Mouse (Mus musculus) T-helper 2 cell (primary cell): Measurements from ENCODE around the gene Cbarp.
"Not testable (repeated sequence)": the region's sequence is repeated elsewhere in the genome, so short reads cannot be mapped to it uniquely, and the experiment has no call there.

ENCODE experiments used
- in situ Hi-C: fragments of 300-600 bp; cut with MboI, MseI; formaldehyde crosslinking; loops from one replicate; pipeline ENCODE4 v1.15.1; 2025; ENCODE audit warnings: high pct_unique_total_duplicates

Cbarp gene

DNA sequence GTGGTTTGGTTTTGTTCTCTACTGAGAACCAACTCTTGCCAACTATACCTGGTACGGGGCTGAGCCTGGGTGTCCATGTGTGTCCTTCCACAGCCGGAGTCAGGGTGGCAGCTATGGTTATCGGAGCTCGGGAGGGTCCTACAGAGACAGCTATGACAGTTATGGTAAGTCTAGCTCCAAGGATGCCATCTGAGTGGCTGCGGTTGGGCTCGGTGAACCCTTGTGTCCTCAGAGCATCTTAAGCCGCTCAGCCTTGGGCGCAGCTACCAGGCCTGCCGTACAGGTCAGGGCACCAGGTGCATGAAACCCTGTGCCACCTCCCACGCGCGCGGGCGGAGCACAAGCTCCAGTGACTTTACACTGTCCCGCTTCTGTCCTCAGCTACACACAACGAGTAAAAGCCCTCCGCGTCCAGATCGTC is 30.0 kb upstream of the Cbarp start:
- in situ Hi-C loops = no loop called here

DNA sequence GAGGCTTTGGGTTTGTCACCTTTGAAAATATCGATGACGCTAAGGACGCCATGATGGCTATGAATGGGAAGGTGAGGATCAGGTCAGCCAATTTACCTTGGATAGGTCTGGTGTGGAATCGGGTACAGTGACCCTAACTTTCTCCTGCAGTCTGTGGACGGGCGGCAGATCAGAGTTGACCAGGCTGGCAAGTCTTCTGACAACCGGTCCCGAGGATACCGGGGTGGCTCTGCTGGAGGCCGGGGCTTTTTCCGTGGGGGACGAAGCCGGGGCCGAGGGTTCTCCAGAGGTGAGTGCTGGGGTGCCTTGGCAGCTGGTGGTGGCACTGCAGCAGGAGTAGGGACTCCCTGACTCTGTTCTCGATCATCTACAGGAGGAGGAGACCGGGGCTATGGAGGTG is 29.4 kb upstream of the Cbarp start:
- in situ Hi-C loops = no loop called here

DNA sequence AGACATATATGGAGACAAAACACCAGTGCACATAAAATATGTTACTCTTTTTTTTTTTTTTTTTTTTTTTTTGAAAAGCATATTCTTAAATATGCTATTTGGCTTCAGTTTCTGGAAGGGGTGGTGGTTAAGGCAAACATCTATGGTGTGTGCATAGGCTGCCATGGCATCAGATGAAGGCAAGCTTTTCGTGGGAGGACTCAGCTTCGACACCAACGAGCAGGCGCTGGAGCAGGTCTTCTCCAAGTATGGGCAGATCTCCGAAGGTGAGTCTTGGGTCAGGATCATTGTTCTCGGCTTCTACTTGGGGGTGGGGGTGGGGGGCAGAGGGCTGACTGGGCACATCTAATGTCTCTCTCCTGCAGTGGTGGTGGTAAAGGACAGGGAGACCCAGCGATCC is 29.0 kb upstream of the Cbarp start:
- in situ Hi-C loops = no loop called here

GRCm38 (mm10) chr10:80169070-80169469 is 28.4 kb upstream of the Cbarp start:
- in situ Hi-C loops = no loop called here

DNA sequence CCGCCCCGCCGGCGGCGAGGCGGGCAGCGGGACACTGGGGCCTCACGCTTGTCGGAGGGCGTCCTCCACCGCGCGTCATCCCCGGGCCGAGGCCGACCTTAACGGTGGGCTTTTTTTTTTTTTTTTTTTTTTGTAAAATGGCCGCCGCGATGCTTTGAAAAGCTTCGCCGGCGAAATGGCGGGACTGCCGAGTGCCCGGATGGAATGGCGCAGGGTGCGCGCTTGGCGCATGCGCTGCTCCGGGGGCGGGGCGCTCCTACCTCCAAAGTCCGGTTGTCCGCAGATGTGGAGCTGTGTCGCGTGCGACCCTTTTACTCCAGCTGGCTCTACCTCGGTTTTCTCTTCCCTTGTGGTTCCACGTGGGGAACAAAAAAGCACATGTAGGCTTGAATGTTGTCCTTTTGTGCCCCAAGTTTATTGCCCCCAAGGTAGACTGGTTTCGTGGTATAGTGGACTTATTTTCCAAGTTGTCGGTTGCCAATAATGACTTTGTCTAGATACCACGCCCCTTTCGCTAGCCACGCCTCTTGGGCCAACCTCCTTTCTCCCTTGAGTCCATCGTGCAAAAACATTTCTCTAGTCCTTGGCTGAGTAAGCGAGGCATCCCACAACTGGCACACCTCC is 27.5 kb upstream of the Cbarp start:
- in situ Hi-C loops = no loop called here

DNA sequence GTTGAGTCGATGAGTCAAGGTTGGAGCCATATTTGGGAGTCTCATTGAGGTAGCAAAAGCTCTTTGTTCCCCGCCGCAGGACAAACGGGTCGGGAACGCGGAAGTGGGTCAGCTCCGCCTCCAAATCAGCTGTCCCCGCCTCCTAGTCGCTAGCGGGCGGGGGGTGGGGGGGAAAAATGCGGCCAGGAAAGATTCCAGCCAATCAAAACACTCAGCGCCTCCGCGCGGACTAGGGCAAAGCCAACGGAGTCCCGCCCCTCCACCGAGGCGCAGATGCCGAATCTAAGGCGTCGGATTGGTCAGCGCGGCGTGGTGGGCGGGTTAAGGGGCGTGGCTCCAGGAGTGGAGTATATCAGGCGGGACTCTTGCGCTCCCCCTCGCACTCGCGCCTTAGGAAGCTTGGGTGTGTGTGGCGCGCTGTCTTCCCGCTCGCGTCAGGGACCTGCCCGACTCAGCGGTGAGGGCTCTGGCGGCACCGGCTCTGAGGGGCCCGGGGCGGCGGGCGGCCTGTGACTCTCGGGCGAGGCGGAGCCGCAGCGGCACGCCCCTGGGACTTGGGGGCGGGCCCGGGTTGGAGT is 26.9 kb upstream of the Cbarp start:
- in situ Hi-C loops = no loop called here

DNA sequence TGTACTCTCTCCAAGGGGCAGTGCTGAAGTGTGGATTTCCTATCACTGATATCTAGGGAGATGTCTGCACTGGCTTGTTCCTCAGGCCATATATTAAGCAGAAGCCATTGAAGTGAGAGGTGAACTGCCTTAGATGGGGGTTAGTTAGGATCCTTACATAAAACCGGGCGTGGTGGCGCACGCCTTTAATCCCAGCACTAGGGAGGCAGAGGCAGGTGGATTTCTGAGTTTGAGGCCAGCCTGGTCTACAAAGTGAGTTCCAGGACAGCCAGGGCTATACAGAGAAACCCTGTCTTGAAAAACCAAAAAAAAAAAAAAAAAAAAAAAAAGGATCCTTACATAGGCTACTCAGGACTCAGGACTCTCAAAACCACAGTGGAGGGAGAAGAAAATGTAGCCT is 25.5 kb upstream of the Cbarp start:
- in situ Hi-C loops = not testable (repeated sequence)

GRCm38 (mm10) chr10:80165392-80166128 is 24.9 kb upstream of the Cbarp start, which contains the start of gene Cirbp:
TSS of gene Cirbp (plus strand) at chr10:80165985.
- in situ Hi-C loops = no loop called here

- in situ Hi-C loops = no loop called here
These were observed 24.3 kb upstream of the Cbarp start for GRCm38 (mm10) chr10:80164998-80165344.

DNA sequence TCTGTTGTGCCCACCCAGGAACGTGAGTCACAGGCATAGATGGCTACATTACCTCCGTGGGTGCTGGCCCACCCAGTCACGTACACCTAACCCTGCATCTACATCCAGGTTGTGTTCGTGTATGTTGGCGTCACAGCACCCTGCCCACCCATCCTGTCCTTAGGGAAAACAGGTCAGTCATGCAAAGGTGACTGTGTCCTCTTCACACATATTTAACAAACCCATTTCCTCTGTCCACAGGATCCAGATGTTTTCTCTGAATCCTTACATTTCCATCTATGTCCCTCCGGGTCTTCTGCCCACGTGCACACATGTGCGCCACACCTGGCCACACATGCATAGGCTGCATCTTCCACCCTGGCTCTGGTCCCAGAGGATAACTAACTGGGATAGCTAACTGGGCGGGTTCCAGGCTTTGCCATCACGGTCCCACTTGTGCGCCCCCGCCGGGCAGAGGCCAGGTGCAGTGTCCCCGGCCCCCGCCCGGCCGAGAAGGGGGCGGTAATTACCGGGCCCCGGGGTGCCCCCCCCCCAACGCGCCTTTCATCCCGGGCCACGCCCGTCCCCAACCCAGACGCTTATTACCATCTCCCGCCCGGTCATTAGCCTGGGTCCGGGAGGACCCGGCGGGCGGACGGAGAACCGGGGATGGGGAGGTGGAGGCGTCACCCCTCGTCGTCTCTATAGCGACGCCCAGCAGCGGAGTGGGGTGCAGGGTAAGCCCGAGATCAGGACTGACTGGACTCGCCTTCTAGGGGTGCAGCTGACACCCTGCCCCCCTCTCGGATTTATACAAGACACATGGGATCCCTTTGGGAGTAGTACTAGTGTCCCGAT is 23.7 kb upstream of the Cbarp start:
- in situ Hi-C loops = no loop called here

DNA sequence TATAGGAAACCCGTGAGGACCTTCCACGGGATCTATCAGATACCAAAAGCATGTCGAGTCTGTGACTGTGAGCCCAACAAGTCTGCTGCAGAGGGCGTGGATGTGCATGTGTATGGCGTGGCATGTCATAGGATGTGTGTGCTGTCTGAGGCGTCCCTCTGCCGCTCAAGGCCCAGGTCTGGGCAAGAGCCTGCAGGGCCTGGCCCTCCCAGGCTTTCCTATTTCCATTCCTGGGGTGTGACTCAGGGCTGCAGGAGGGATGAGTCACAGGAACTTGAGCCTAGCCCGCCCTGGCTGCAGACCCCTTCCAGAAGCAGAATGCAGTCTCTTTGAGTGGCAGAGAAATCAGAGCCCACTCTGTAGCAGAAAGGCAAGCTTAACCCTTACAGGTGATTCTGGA is 23.1 kb upstream of the Cbarp start:
- in situ Hi-C loops = no loop called here

DNA sequence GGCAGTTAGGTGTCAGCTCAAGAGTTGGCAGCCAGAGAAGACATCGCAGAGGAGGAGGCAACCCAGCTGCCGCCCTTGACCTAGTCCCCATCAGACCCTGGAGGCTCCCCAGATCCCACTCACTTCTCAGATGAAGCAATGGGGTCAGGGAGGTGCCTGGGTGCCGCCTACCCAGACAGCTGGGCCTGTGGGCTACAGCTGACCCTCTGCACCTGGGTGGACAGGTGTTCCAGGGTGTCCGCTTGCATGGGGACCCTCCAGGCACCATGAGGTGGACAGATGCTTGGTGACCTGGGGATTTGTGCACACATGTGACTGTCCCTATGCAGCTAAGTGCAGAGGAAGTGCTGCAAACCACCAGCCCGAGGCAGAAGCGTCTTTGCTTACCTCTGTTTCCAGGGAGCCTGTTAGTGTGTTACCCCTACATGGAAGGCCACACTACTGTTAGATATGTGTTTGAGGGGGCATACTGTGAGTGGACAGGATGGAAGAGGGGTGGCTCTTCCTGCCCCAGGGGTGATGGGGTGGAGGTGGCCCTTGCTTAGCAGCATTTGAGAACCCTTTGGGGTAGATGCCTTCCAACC is 22.2 kb upstream of the Cbarp start:
- in situ Hi-C loops = no loop called here

DNA sequence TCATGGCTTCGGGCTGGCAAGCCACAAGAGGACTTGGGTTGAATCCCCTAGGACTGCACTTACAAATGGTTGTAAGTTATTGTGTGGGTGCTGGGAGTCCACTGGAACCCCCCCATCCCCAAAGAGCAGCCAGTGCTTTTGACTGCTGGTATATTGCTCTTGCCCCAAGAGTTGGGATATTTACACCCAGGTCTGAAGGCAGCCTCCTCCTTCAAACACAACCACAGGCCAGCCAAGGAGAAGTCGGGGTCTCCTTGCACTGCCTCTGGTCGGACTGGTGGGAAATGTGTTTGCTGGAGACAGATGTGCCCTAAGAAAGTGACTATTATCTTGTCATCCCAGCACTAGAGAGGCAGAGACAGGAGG is 21.6 kb upstream of the Cbarp start:
- in situ Hi-C loops = no loop called here

GRCm38 (mm10) chr10:80161522-80162242 is 21.0 kb upstream of the Cbarp start:
- in situ Hi-C loops = no loop called here

DNA sequence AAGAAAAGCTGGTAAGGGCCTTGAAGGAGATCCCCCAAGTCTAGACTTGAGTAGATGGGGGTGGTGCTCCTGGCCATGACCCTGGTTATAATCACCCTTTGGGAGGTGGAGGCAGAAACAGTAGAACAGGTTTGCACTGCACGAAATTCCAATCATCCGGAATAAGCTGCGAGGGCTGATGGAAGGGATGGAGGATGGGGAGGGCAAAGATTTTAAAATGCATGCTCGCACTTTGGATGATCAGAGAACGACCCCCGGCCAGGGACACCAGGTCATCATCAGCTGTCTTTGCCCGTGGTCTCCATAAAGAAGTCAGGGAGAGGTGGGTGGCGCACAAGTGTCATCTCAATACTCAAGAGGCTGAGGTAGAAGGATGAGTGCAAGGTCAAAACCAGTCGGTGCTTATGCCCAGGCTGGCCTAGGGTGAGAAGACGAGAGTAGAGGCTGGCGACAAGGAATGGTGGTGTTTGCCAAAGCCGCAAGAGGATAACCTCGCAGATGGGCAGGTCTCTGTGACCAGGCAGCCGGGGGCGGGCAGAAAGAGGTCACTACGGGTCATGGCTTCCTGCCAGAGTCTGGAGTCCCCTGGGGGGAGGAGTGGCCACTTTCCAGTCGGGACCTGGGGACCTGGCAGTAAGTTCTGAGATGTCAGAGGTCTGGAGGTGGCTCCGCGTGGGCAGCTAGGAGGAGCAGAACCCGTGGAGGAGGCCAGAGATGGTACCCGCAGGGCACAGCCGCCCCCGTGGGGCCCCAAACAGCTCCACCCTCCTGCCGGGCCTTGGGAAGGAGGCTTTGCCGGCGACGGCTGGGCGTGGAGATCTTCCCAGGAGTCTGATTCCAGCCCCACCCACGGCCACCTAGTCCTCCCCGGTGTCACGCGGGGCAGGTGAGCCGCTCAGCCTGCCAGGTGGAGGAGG is 20.1 kb upstream of the Cbarp start:
- in situ Hi-C loops = no loop called here

DNA sequence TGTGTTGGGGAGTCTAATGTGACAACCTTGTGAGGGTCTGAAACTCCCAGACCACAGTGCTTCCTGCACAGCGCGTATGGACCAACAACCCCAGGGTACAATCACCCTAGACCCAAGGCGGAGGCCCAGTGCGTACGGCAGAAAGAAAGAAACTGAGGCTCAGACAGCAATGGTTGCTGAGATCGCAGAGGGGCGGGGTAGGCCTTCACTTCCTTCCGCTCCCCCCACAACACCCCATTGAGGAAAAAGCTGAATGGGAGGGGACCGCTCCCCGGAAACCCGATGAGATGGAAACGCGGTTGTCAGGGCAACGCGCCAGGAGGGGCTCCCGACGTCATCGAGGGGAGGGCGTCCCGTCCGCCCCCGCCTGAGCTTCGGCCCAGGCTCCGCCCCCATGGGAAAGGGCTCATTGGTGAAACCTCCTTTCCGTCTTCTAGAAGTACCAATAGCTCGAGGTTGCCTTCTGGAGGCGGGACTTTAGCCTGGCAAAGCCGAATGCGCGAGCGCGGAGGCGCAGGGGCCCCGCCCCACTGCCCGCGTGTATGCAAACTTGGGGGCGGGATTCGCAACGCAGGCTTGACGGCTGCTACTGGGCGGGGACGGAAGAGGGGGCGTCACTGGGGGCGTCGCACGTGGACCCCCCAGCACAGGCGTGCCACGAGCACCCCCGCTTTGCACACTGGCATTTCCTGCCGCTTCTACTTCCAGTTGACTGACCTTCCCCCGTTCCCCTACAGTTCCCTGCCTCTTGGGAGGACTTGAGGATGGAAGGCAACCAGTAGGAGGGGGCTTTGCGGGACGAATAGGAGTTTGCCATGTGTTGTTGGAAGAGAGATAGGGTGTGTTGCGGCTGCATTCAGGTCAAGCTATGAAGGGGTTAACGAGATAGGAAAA is 19.2 kb upstream of the Cbarp start:
- in situ Hi-C loops = no loop called here

- in situ Hi-C loops = no loop called here
These were observed 18.5 kb upstream of the Cbarp start for GRCm38 (mm10) chr10:80159021-80159560.

- in situ Hi-C loops = no loop called here
These were observed 17.8 kb upstream of the Cbarp start for GRCm38 (mm10) chr10:80158307-80158986.
